Mouse (Mus musculus) neural tube, embryonic 11.5 days (tissue): ENCODE measurements around the gene Elmo1. TPM values are rescaled to one million over a fixed set of nuclear protein-coding genes. Genes with fewer than 3 reads are reported as not detected.

Experiments used
- ATAC-seq: fragments of 200-750 bp; cut with Nextera tagmentation; 2 replicates; pipeline ENCODE4 v1.8.0; 2017; ENCODE audit warnings: moderate number of reproducible peaks, mild to moderate bottlenecking, moderate TSS enrichment, moderate library complexity; ENCODE audit not compliant: insufficient read depth, low FRiP score, low TSS enrichment
- DNase-seq: peaks from one replicate; pipeline ENCODE4 v3.0.0-alpha.2; 2015; ENCODE audit warnings: low spot score
- H3K27ac ChIP-seq: fragments of 300-500 bp; sonication (generic); 2 replicates; pipeline ENCODE4 v1.5.1; 2014; ENCODE audit warnings: low read depth, mild to moderate bottlenecking, low read length
- H3K27me3 ChIP-seq: fragments of 300-500 bp; sonication (generic); 2 replicates; pipeline ENCODE4 v1.6.1; 2014; ENCODE audit warnings: mild to moderate bottlenecking, low read length, mixed read lengths; ENCODE audit not compliant: control insufficient read depth, insufficient read depth
- H3K36me3 ChIP-seq: fragments of 300-500 bp; sonication (generic); 2 replicates; pipeline ENCODE4 v1.6.1; 2014; ENCODE audit warnings: mild to moderate bottlenecking, low read length, moderate library complexity, mixed read lengths; ENCODE audit not compliant: control insufficient read depth, insufficient read depth
- H3K4me1 ChIP-seq: fragments of 300-500 bp; sonication (generic); 2 replicates; pipeline ENCODE4 v1.6.1; 2014; ENCODE audit warnings: low read length, mixed read lengths; ENCODE audit not compliant: control insufficient read depth, insufficient read depth
- H3K4me2 ChIP-seq: fragments of 300-500 bp; sonication (generic); 2 replicates; pipeline ENCODE4 v1.6.1; 2014; ENCODE audit warnings: low read depth, mild to moderate bottlenecking, moderate library complexity
- H3K4me3 ChIP-seq: fragments of 300-500 bp; sonication (generic); 2 replicates; pipeline ENCODE4 v1.5.1; 2014; ENCODE audit warnings: low read depth, low read length
- H3K9ac ChIP-seq: fragments of 300-500 bp; sonication (generic); 2 replicates; pipeline ENCODE4 v1.6.1; 2014; ENCODE audit warnings: mild to moderate bottlenecking, low read length
- H3K9me3 ChIP-seq: fragments of 300-500 bp; sonication (generic); 2 replicates; pipeline ENCODE4 v1.6.1; 2016; ENCODE audit warnings: low read length; ENCODE audit not compliant: control insufficient read depth
- WGBS: fragments of 180-500 bp; shearing (Covaris S2); extraction: QIAGEN DNeasy Blood & Tissue Kit; methylation state at CpG from one replicate; pipeline ENCODE4 v1.1.7; 2014; 5-methylcytosine and 5-hydroxymethylcytosine counted together
- polyA plus RNA-seq: library from polyadenylated mRNA; unstranded; fragments of >200 nt; fragmentation: Nextera tagmentation; extraction: Ambion mirVana; gene quantifications from 2 replicates; pipeline ENCODE4 v1.2.1, GENCODE M21; 2014

Gene Elmo1
- polyA plus RNA-seq, 1 experiment from 2014 or later: 28.7 TPM

DNA sequence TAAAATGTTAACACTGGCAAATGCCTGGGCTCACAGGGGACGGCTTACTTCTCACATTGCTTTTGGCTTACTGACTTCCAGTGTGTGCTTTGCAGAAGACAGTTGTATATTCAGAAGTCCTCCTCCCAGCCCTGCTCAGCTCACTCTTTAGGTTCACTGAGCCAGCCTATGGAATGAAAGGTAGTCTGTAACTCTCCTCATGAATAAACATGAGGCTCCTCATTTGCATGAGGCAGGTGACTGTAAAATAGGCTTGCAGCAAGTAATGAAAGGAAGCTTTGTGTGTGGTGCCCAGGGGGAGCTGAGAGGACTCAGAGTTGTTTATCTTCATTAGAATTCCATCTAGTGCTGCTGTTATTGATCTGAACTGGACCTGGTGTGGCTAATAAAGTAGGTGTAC, 364.0 kb downstream of the Elmo1 start:
- H3K27ac ChIP-seq: no peak overlapping the region
- H3K9me3 ChIP-seq: no peaks in the 10 kb centered on the region
- H3K36me3 ChIP-seq: no peaks in the 10 kb centered on the region
- WGBS: 74% methylated on average over 1 of the region's 1 CpGs
- no peaks in the 10 kb centered on the region for H3K27me3 ChIP-seq
- H3K4me1 ChIP-seq: no peaks in the 10 kb centered on the region
- no peak overlapping the region for H3K9ac ChIP-seq
- DNase-seq: peak; percentile 15
- no peak overlapping the region for H3K4me2 ChIP-seq
- no peak overlapping the region for H3K4me3 ChIP-seq
- ATAC-seq: peak; percentile 77

DNA sequence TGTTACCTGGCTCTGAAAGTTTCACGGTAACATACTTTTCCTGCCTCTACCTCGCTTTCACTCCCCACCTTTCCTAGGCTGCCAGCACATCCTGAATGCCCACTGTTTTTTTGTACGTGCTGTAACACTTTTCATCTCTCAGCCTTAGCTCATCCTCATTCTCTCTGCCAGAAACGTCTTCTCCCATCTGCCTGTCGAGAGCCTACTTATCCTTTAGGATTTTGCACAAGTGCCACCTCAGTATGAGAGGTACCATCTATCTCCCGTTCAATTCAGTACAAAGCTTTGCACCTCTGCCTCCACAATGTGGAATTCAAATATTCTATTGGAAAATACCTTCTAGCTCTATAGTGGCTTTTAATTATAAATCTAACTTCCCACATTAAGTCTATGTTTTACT, 369.7 kb downstream of the Elmo1 start:
- Histone ChIP-seq H3K9ac (no peak overlapping the region), H3K9me3 (no peaks in the 10 kb centered on the region), H3K4me2 (no peak overlapping the region), H3K4me1 (no peaks in the 10 kb centered on the region), H3K36me3 (no peaks in the 10 kb centered on the region), H3K27ac (no peak overlapping the region), H3K4me3 (no peak overlapping the region), H3K27me3 (no peaks in the 10 kb centered on the region)
- ATAC-seq: no peak
- no peak for DNase-seq
- WGBS: 92% methylated on average over 6 of the region's 6 CpGs

DNA sequence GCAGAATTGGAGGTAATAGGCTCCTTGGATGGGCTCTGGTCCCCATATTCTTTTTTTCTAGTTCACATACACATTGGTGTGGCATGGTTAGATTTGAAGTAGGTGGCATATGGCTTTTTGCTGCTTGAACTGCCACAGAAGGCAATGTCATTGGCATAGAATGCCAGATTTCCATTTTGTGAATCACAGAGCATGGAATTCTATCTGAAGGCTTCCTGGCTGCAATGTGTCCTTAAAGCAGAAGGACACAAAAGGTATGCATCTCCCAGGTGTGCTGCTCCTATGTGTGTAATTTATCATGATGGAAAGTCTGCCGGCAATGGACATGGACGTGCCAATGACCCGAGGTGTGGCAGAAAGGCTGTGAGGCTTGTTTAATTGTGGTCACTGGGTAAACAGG, 371.2 kb downstream of the Elmo1 start:
- 90% methylated on average over 3 of the region's 3 CpGs for WGBS

DNA sequence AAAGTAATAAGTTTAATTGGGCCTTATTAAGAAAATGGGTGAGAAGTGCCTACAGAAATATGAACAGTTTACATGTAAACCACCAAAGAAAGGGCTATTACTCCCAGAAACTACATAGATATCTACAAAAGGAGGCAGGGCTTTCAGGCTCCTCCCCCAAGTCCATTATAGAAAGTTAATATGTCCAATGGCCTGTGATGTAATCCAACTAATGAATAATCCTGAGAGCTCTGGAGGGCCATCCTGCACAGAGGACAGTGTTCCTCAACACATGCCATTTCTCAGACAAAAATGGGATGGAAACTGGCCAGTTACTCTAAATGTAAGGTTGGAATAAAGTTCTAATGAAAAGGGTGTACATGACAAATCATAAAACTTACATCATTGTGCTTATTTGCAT, 373.8 kb downstream of the Elmo1 start:
- H3K36me3 ChIP-seq: no peaks in the 10 kb centered on the region
- no peaks in the 10 kb centered on the region for H3K4me1 ChIP-seq
- ATAC-seq (no peak), DNase-seq (no peak)
- no peak overlapping the region for H3K4me2 ChIP-seq
- H3K27me3 ChIP-seq: no peaks in the 10 kb centered on the region
- H3K9ac ChIP-seq: no peak overlapping the region
- no peak overlapping the region for H3K27ac ChIP-seq
- no peak overlapping the region for H3K4me3 ChIP-seq
- H3K9me3 ChIP-seq: no peaks in the 10 kb centered on the region

More for the DNA sequence above, 371.2 kb downstream of the Elmo1 start:
- H3K9ac ChIP-seq: no peak overlapping the region
- ATAC-seq (no peak), DNase-seq (no peak)
- H3K4me1 ChIP-seq: no peaks in the 10 kb centered on the region
- H3K27ac ChIP-seq: no peak overlapping the region
- H3K27me3 ChIP-seq: no peaks in the 10 kb centered on the region
- no peaks in the 10 kb centered on the region for H3K9me3 ChIP-seq
- no peak overlapping the region for H3K4me2 ChIP-seq
- H3K36me3 ChIP-seq: no peaks in the 10 kb centered on the region
- H3K4me3 ChIP-seq: no peak overlapping the region

DNA sequence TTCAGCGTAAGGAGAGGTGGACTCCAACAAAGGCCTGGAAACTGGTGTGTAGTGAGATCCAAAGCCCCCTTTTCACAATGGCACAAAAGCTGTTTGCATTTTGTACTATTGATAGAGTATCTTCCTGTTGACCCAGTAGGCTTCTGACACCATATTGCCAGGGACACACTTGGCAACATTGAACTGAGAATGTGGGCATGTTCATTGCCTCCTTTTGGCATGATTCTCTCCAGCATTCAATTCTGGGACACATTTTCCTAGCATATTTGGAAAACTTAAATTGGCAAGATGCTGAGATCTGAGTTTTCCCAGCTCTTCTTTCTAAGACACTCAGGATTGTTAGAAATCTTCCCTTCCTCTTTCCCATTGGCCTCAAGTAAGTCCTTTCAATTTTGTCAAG, 377.0 kb downstream of the Elmo1 start:
- WGBS: 100% methylated on average over 1 of the region's 1 CpGs
- no peaks in the 10 kb centered on the region for H3K27me3 ChIP-seq
- no peaks in the 10 kb centered on the region for H3K36me3 ChIP-seq
- H3K4me1 ChIP-seq: 0 out of 2 replicates have a peak, but pooled peaks cover 2% of the 10 kb centered on the region
- no peak overlapping the region for H3K4me2 ChIP-seq
- no peaks in the 10 kb centered on the region for H3K9me3 ChIP-seq
- H3K27ac ChIP-seq: no peak overlapping the region
- ATAC-seq (no peak), DNase-seq (no peak)
- H3K4me3 ChIP-seq: no peak overlapping the region
- no peak overlapping the region for H3K9ac ChIP-seq

DNA sequence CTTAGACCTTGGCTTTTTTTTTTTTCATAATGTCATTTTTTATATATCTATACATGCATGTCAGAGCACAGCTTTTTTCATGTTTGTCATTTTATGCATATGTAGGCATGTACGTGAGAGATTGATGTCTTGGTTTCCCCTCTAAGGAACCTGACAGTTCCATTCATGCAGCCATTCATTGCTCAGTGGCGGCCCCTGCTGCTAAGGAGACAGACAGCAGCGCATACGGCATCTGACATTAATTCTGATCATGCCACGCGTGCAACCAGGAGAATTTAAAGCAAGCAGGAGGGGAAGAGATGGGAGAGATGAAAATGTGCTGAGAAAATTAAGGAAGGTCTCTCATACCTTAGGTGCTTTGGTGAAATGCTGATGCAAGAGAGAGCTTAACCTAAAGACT, 381.3 kb downstream of the Elmo1 start:
- peak; percentile 83 for DNase-seq
- Histone ChIP-seq H3K4me2 (peak overlapping the region; percentile 41), H3K4me3 (0 out of 2 replicates have a peak overlapping the region, but pooled peaks have one; percentile 9), H3K27ac (no peak overlapping the region), H3K9ac (no peak overlapping the region), H3K4me1 (0 out of 2 replicates have a peak, but pooled peaks cover 4% of the 10 kb centered on the region), H3K36me3 (no peaks in the 10 kb centered on the region), H3K27me3 (no peaks in the 10 kb centered on the region), H3K9me3 (no peaks in the 10 kb centered on the region)
- ATAC-seq: peak; percentile 69; the same call in 1 of the 2 replicates
- 10% methylated on average over 6 of the region's 6 CpGs for WGBS

DNA sequence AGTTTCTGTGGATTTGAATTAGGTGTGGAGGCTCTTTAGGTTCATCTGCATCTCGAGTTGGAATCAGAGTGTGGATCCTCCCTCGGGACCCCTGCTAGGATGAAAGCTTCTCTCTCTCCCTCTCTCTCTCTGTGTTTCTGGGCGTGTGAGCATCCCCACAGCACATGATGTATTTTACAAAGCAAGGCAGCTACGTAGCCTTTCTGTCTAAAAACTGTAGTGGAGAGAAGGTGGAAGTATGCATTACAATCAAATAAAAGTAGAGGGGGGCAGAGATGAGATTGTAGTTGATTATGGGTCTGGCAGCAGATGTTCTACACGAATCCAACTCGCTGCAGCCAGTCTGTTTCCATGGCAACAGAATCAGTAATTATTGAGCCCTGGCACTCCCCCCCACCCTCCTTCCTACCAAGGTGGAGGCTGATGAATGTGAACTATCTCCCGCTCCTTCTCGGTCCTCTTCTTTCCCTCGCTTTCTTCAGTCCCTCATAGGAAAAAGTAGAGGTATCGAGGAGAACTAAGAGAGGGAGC, 382.0 kb downstream of the Elmo1 start:
- ATAC-seq: peak; percentile 76
- Histone ChIP-seq H3K9ac (no peak overlapping the region), H3K9me3 (no peaks in the 10 kb centered on the region), H3K4me1 (0 out of 2 replicates have a peak, but pooled peaks cover 4% of the 10 kb centered on the region), H3K4me3 (peak overlapping the region; percentile 9; the same call in 1 of the 2 replicates), H3K27ac (peak overlapping the region; percentile 60), H3K36me3 (no peaks in the 10 kb centered on the region), H3K27me3 (no peaks in the 10 kb centered on the region), H3K4me2 (peak overlapping the region; percentile 41)
- DNase-seq: peak; percentile 51
- 31% methylated on average over 10 of the region's 10 CpGs for WGBS

DNA sequence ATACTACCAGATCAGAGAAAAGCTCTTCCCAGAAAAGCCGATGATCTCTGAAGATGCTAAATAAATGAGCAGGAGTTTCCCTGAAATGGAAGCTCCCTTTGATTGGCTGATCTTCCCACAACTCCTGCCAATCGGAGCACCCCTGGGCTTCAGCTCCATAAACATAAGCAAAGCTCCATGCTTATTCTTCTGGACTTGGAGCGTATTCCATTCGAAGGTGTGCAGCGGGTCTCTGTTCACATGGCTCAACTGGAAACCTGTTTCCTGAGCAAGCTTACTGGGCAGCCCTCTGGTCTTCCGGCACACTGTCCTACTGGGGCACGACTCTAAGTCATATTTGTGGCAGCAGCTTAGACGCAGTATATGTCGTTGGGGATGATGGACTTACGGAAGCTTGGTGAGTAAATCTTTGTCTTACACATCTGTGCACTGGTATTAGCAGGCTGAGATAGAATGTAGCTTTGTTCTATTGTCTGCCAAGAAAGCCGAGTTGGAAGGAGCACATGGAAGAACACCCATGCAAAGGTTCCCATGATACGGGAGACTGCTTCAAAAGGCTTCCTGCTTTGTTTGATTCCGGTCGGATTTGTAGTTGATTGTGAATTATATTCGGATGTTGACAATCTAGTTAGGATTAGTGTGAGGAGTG, 382.6 kb downstream of the Elmo1 start:
- WGBS: 73% methylated on average over 15 of the region's 15 CpGs
- peak overlapping the region; percentile 60; the same call in 1 of the 2 replicates for H3K27ac ChIP-seq
- H3K27me3 ChIP-seq: no peaks in the 10 kb centered on the region
- peak overlapping the region; percentile 41 for H3K4me2 ChIP-seq
- H3K9me3 ChIP-seq: no peaks in the 10 kb centered on the region
- peak; percentile 29 for DNase-seq
- no peaks in the 10 kb centered on the region for H3K36me3 ChIP-seq
- H3K9ac ChIP-seq: peak overlapping the region; percentile 30
- H3K4me1 ChIP-seq: 0 out of 2 replicates have a peak, but pooled peaks cover 4% of the 10 kb centered on the region
- H3K4me3 ChIP-seq: peak overlapping the region; percentile 32
- peak; percentile 43; the same call in 1 of the 2 replicates for ATAC-seq

DNA sequence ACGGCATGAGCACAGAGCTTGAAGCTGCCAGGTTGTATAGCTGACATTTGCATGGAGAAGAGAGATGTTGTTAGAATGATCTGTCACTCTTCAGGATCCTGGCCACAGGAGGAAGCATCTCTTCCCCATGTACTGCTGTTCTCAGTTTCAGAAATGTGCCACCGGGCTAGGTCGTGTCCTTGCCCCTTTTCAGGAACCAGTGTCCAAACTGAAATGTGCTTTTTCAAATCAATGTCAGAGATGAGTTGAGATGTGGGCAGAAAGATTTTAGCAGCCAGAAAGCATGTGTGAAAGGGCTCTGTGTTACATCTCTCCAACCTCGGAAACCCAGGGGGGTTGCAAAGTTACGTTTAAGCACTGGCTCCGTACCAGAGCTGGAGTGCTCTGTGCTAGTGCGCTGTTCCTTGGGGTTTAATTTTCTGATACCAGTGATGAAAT, 383.3 kb downstream of the Elmo1 start:
- peak overlapping the region; percentile 32 for H3K4me3 ChIP-seq
- ATAC-seq: no peak
- WGBS: 79% methylated on average over 7 of the region's 7 CpGs
- no peaks in the 10 kb centered on the region for H3K36me3 ChIP-seq
- peak overlapping the region; percentile 35 for H3K4me2 ChIP-seq
- peak overlapping the region; percentile 30 for H3K9ac ChIP-seq
- no peak for DNase-seq
- H3K27ac ChIP-seq: no peak overlapping the region; the same call in 1 of the 2 replicates
- H3K27me3 ChIP-seq: no peaks in the 10 kb centered on the region
- 0 out of 2 replicates have a peak, but pooled peaks cover 4% of the 10 kb centered on the region for H3K4me1 ChIP-seq
- no peaks in the 10 kb centered on the region for H3K9me3 ChIP-seq
